Mouse (Mus musculus) spleen, adult 2 months (tissue): ENCODE measurements around the gene Chrna9. TPM values are rescaled to one million over a fixed set of nuclear protein-coding genes. Genes with fewer than 3 reads are reported as not detected.

ENCODE experiments used
- DNase-seq, 2 experiments: peaks; one replicate each; pipeline versions ENCODE4 v3.0.0 to v3.0.0-alpha.2; 2012 to 2021; ENCODE audit warnings: low spot score in 2 of 2, low read depth in 1 of 2
- H3K27ac ChIP-seq: fragments of 200-500 bp; 2 replicates; pipeline ENCODE4 v1.5.1; 2012; ENCODE audit warnings: low read length, inconsistent platforms; ENCODE audit not compliant: insufficient read depth
- H3K27me3 ChIP-seq: fragments of 200-500 bp; 2 replicates; pipeline ENCODE4 v1.6.1; 2012; ENCODE audit warnings: mild to moderate bottlenecking, moderate library complexity, low read length, inconsistent platforms; ENCODE audit not compliant: control insufficient read depth, insufficient read depth
- H3K36me3 ChIP-seq: fragments of 200-500 bp; 2 replicates; pipeline ENCODE4 v1.6.1; 2012; ENCODE audit warnings: mild to moderate bottlenecking, low read length, inconsistent platforms; ENCODE audit not compliant: control insufficient read depth, insufficient read depth
- H3K4me1 ChIP-seq: fragments of 200-500 bp; 2 replicates; pipeline ENCODE4 v1.6.1; 2011; ENCODE audit warnings: inconsistent platforms; ENCODE audit not compliant: control insufficient read depth, insufficient read depth, insufficient read length
- H3K4me3 ChIP-seq: fragments of 200-500 bp; 2 replicates; pipeline ENCODE4 v1.5.1; 2011; ENCODE audit warnings: mild to moderate bottlenecking, inconsistent platforms; ENCODE audit not compliant: insufficient read depth, insufficient read length; ENCODE audit errors: extremely low read depth
- CTCF ChIP-seq: fragments of 200-500 bp; IDR thresholded peaks from 2 replicates; pipeline ENCODE4 v1.5.1; 2011; ENCODE audit warnings: mild to moderate bottlenecking, inconsistent platforms; ENCODE audit not compliant: insufficient read depth, insufficient read length, insufficient replicate concordance; ENCODE audit errors: extremely low read depth
- POLR2A ChIP-seq: fragments of 200-500 bp; IDR thresholded peaks from 2 replicates; pipeline ENCODE4 v1.6.1; 2011; ENCODE audit warnings: low read depth, low read length, inconsistent platforms
- WGBS: fragments of 180-500 bp; shearing (Covaris S2); methylation state at CpG from one replicate; pipeline ENCODE4 v1.1.7; 2018; 5-methylcytosine and 5-hydroxymethylcytosine counted together
- polyA plus RNA-seq: library from polyadenylated mRNA; depleted of rRNA; stranded (reverse); fragments of >200 nt; gene quantifications from 2 replicates; pipeline ENCODE4 v1.2.3, GENCODE M21; 2012

Gene Chrna9
- polyA plus RNA-seq, 1 experiment: 0.54 TPM

DNA sequence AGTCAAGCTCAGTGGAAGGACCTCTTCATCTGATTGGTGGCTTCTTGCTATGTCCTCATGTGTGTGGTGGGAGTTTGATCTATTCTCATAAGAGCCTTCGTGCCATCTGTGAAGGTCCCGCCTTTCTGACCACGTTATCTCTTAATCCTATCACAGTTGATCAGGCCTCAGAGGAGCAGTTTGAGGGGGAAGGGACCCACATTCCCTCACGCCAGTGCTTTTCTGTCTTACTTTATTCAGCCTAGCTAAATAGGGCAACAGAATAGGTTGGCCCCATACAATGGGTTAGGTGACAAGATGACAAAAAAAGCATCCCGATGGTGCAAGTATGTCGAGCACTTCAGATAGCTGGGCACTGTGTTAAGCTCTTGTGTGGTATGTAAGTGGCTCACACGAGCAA lies 39.0 kb upstream of the Chrna9 start:
- H3K4me1 ChIP-seq: peaks cover 35% of the 10 kb centered on the region
- no peak for TF ChIP-seq CTCF
- TF ChIP-seq POLR2A: no peak

DNA sequence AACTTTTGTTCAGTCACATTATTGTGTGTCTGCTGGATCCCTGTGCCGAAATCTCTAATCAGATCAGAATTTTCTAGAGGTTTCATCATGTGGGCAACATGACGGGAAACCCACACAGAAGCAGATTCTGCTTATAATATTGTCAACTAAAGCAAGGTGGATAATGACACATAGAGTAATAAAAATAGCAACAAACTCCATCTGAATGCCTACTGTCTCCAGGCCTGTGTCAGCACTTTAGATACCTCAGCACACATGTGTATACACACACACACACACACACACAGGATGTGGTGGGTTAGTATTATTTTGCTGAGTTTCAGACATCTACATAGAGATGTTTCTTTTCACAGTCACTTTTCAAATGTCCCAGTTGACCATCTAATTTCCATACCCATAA lies 37.0 kb upstream of the Chrna9 start:
- H3K27ac ChIP-seq: 0 out of 2 replicates have a peak overlapping the region, but pooled peaks have one; percentile 6
- H3K36me3 ChIP-seq: peaks cover 14% of the 10 kb centered on the region
- no peaks in the 10 kb centered on the region for H3K27me3 ChIP-seq
- TF ChIP-seq CTCF (no peak), POLR2A (no peak)
- H3K4me1 ChIP-seq: peaks cover 34% of the 10 kb centered on the region
- WGBS: 65% methylated on average over 2 of the region's 2 CpGs
- no peak overlapping the region for H3K4me3 ChIP-seq
- DNase-seq: no peak

More for the DNA sequence above, 39.0 kb upstream of the Chrna9 start:
- Histone ChIP-seq H3K4me3 (no peak overlapping the region), H3K27ac (peak overlapping the region; percentile 40), H3K36me3 (peaks cover 25% of the 10 kb centered on the region), H3K27me3 (no peaks in the 10 kb centered on the region)
- DNase-seq: no peak
- WGBS: 64% methylated on average over 7 of the region's 7 CpGs

DNA sequence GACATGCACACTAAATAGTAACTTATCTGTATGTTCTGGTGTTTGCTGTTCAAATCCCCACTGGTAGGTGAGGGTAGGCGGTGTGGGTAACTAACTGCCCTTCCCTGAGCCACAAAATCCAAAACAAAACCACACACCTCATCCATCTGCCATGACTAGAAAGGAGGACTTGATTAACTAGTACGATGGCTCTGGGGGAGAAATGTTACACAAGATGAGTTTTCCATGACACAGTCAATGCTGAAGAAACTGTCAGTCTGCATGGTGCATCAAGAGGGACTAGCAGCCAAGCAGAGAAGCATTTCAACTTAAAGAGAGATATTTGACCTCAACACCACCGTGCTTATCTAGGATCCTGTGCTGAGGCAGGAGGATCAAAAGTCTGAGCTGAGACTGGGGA lies 36.0 kb upstream of the Chrna9 start:
- no peaks in the 10 kb centered on the region for H3K27me3 ChIP-seq
- H3K36me3 ChIP-seq: peaks cover 9% of the 10 kb centered on the region
- peaks cover 34% of the 10 kb centered on the region for H3K4me1 ChIP-seq
- no peak overlapping the region; the same call in 1 of the 2 replicates for H3K27ac ChIP-seq
- H3K4me3 ChIP-seq: no peak overlapping the region
- 36% methylated on average over 3 of the region's 3 CpGs for WGBS
- no peak for TF ChIP-seq POLR2A
- no peak for TF ChIP-seq CTCF
- no peak for DNase-seq

DNA sequence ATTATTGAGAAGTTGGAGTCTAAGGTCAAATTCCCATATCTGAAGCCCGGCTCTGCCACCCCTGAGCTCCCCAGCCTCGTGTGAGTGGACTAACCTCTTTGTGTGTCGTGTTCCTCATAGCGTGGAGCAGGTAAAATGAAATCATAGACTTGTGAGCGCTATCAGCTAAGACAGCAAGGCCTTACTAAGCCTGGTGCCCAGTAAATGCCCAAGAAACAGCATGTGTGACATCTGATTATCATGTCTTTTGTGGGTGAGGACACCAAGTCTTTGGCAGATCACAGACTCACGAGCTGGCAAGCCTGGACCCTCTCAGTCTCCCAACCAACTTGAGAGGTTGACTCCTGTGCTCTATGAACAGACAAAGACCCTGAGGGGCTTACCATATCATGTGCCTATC lies 34.6 kb upstream of the Chrna9 start:
- Histone ChIP-seq H3K27ac (no peak overlapping the region), H3K27me3 (no peaks in the 10 kb centered on the region), H3K36me3 (peaks cover 3% of the 10 kb centered on the region), H3K4me3 (no peak overlapping the region), H3K4me1 (peaks cover 30% of the 10 kb centered on the region)
- 71% methylated on average over 6 of the region's 6 CpGs for WGBS
- TF ChIP-seq CTCF (no peak), POLR2A (no peak)
- no peak for DNase-seq

DNA sequence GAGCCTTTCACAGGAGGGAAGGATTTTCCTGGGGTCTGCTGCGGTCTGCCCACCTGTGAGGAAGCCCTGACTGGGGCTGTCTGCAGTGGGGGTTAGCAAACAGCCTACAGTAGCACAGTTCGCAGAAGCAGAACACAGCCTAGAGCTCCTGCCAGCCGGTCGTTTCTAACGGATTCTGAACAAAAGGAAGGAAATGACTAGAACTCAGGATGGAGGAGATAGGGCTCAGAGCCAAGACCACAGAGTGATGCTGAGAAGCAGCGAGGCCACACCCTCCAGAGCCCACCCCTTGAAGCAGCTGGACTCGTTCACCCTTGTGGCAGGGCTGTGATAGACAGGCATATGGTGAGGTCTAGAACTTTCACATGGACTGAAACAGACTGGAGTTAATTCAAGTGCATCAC lies 33.9 kb upstream of the Chrna9 start:
- peaks cover 23% of the 10 kb centered on the region for H3K4me1 ChIP-seq

DNA sequence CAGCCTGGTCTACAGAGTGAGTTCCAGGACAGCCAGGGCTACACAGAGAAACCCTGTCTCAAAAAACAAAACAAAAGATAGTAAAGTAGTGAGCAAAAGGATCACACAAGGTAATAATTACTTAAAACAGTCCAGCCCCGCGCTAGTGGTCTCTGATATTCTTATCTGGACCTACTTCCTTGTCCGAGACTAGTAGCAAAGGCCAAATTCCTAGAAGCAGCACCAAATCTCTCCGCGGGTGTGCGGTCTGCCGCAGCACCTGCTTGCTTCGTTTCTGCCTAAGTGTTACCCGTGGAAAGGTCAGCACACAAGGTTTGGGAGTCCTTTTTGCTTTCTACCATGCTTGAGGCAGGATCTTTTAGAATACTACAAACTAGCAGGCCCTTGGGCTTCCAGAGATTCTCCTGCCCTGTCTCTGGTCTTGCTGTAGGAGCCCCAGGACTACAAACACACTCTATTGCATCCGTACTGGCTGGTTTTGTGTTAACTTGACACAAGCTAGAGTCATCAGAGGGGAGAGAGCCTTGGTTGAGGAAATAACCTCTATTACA lies 32.8 kb upstream of the Chrna9 start:
- Histone ChIP-seq H3K27ac (no peak overlapping the region), H3K36me3 (peaks cover under 1% of the 10 kb centered on the region), H3K27me3 (no peaks in the 10 kb centered on the region), H3K4me3 (no peak overlapping the region), H3K4me1 (peaks cover 17% of the 10 kb centered on the region; the same call in 1 of the 2 replicates)
- no peak for DNase-seq
- TF ChIP-seq CTCF (no peak), POLR2A (no peak)
- 78% methylated on average over 10 of the region's 10 CpGs for WGBS

More for the DNA sequence above, 33.9 kb upstream of the Chrna9 start:
- Histone ChIP-seq H3K36me3 (peaks cover 3% of the 10 kb centered on the region), H3K4me3 (no peak overlapping the region), H3K27ac (peak overlapping the region; percentile 17; the same call in 1 of the 2 replicates), H3K27me3 (no peaks in the 10 kb centered on the region)
- TF ChIP-seq CTCF (no peak), POLR2A (no peak)
- DNase-seq: peak; percentile 38 to 50
- 3% methylated on average over 7 of the region's 7 CpGs for WGBS

DNA sequence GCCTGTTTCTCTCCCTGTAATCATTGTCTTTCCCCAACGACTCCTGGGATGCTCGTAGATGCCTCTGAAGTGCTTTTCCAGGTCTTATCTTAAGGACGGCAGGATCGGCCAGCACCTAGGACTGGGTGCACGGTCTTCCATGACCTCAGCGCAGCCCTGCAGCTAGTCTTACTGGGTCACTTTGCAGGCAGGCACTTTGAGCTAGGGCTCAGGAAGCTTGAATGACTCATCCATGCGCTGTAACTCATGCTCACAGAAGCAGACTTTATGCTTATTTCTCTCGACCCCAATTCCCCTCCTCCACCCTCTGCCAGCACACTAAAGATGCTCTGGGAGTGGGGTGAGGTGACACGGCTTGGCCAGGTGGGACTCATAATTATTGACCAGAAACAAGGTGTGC lies 31.9 kb upstream of the Chrna9 start:
- no peak for DNase-seq
- Histone ChIP-seq H3K4me1 (peaks cover 17% of the 10 kb centered on the region; the same call in 1 of the 2 replicates), H3K36me3 (no peaks in the 10 kb centered on the region), H3K27ac (no peak overlapping the region), H3K27me3 (no peaks in the 10 kb centered on the region), H3K4me3 (no peak overlapping the region)
- 90% methylated on average over 9 of the region's 9 CpGs for WGBS
- no peak for TF ChIP-seq CTCF
- no peak for TF ChIP-seq POLR2A
